In genomic region chr1:180249666-180250440, GRCm38 (mm10) we compare ENCODE assay signal across 8 mouse cellular contexts. TPM values are rescaled to one million over a fixed set of nuclear protein-coding genes. Genes with fewer than 3 reads are reported as not detected.
DNase-seq lines count a peak whose midpoint lies in the region; ATAC-seq and TF ChIP-seq lines count a peak whose summit lies in the region.

No protein-coding gene starts in this region.

- 21% methylated on average over 20 of the region's 20 CpGs for WGBS in bone marrow, adult 2 months
- WGBS in heart, embryonic 16.5 days = 19% methylated on average over 20 of the region's 20 CpGs
- WGBS in liver, embryonic 15.5 days (ENCODE audit: insufficient replicate concordance) = 21% methylated on average over 20 of the region's 20 CpGs
- WGBS in neural tube, embryonic 14.5 days = 18% methylated on average over 20 of the region's 20 CpGs

- in situ Hi-C loops in ES-E14 (cut with MboI; ENCODE audit: low sequenced_read_pairs in 2 of 2, unreplicated experiment in 2 of 2) = no loop called here

- no peak for TF ChIP-seq CTCF in bone marrow, adult 2 months (IDR thresholded peaks at IDR 0.05; ENCODE audit: control insufficient read depth, insufficient read depth, low read length)

- peak overlapping the region; percentile 51 for H3K4me2 ChIP-seq in heart, embryonic 16.5 days (ENCODE audit: low read depth, low read length)
- H3K4me2 ChIP-seq in liver, embryonic 15.5 days = peak overlapping the region; percentile 49
- 0 out of 2 replicates have a peak overlapping the region, but pooled peaks have one; percentile 15 for H3K4me2 ChIP-seq in neural tube, embryonic 14.5 days (ENCODE audit: low read depth, low read length)

- peak overlapping the region in 1 of 2 experiments; percentile 39; a peak in 2 of 4 replicates for H3K4me3 ChIP-seq in ES-E14 (ENCODE audit: insufficient read depth in 1 of 2, low read depth in 1 of 2, low read length in 2 of 2, poor library complexity in 1 of 2, severe bottlenecking in 1 of 2)
- H3K4me3 ChIP-seq in bone marrow, adult 2 months (replicated peaks; ENCODE audit: control insufficient read depth, low read depth, low read length) = peak overlapping the region; percentile 17
- H3K4me3 ChIP-seq in heart, embryonic 16.5 days (ENCODE audit: low read length) = no peak overlapping the region; the same call in 1 of the 2 replicates
- H3K4me3 ChIP-seq in liver, embryonic 15.5 days (replicated peaks) = no peak overlapping the region
- H3K4me3 ChIP-seq in neural tube, embryonic 14.5 days (ENCODE audit: low read depth, low read length) = no peak overlapping the region

- ATAC-seq in heart, embryonic 16.5 days (replicated peaks; ENCODE audit: extremely low read depth, insufficient read depth, low FRiP score) = peak; percentile 68
- ATAC-seq in liver, embryonic 15.5 days (ENCODE audit: insufficient read depth) = peak; percentile 5; the same call in 1 of the 2 replicates
- peak; percentile 85 for ATAC-seq in neural tube, embryonic 14.5 days (ENCODE audit: low read depth)

- no peak for DNase-seq in ES-E14 (ENCODE audit: low read depth, low spot score)
- DNase-seq in fibroblast of lung, adult 2 months (ENCODE audit: low read depth) = peak; percentile 82
- DNase-seq in kidney, postnatal 10 days = peak; percentile 88
- DNase-seq in thymus, postnatal 14 days = no peak

- H3K27ac ChIP-seq in ES-E14 (ENCODE audit: insufficient read depth, low read depth, low read length, poor library complexity, severe bottlenecking) = no peak overlapping the region; the same call in 1 of the 2 replicates
- peak overlapping the region; percentile 60 for H3K27ac ChIP-seq in bone marrow, adult 2 months (ENCODE audit: control insufficient read depth, insufficient read depth, low read depth, low read length, poor library complexity)
- H3K27ac ChIP-seq in heart, embryonic 16.5 days (ENCODE audit: low read length) = peak overlapping the region; percentile 74
- peak overlapping the region; percentile 72; the same call in 1 of the 2 replicates for H3K27ac ChIP-seq in liver, embryonic 15.5 days (replicated peaks)
- no peak overlapping the region for H3K27ac ChIP-seq in neural tube, embryonic 14.5 days (ENCODE audit: low read depth, low read length)

- no peaks in the 10 kb centered on the region for H3K36me3 ChIP-seq in ES-E14 (ENCODE audit: control insufficient read depth, insufficient read depth, low read length, poor library complexity, severe bottlenecking)
- H3K36me3 ChIP-seq in heart, embryonic 16.5 days (ENCODE audit: control insufficient read depth, insufficient read depth) = no peaks in the 10 kb centered on the region
- peaks cover 6% of the 10 kb centered on the region for H3K36me3 ChIP-seq in liver, embryonic 15.5 days (replicated peaks)
- no peaks in the 10 kb centered on the region for H3K36me3 ChIP-seq in neural tube, embryonic 14.5 days (ENCODE audit: control insufficient read depth, insufficient read depth, low read length)

- H3K9ac ChIP-seq in ES-E14 (ENCODE audit: insufficient read depth, low read depth, low read length, poor library complexity, severe bottlenecking) = no peak overlapping the region
- peak overlapping the region; percentile 25; the same call in 1 of the 2 replicates for H3K9ac ChIP-seq in heart, embryonic 16.5 days (ENCODE audit: low read length)
- H3K9ac ChIP-seq in liver, embryonic 15.5 days = no peak overlapping the region
- no peak overlapping the region for H3K9ac ChIP-seq in neural tube, embryonic 14.5 days (replicated peaks; ENCODE audit: low read depth, low read length)

- H3K9me3 ChIP-seq in ES-E14 (ENCODE audit: control insufficient read depth, insufficient read depth, low read depth, low read length) = no peaks in the 10 kb centered on the region
- no peaks in the 10 kb centered on the region for H3K9me3 ChIP-seq in heart, embryonic 16.5 days (replicated peaks; ENCODE audit: control insufficient read depth, low read length)
- H3K9me3 ChIP-seq in liver, embryonic 15.5 days (replicated peaks) = no peaks in the 10 kb centered on the region
- H3K9me3 ChIP-seq in neural tube, embryonic 14.5 days (ENCODE audit: control insufficient read depth, low read length) = no peaks in the 10 kb centered on the region

- peaks cover 7% of the 10 kb centered on the region in 2 experiments; a peak in 3 of 4 replicates for H3K4me1 ChIP-seq in ES-E14 (ENCODE audit: control insufficient read depth in 2 of 2, insufficient read depth in 2 of 2, low read length in 2 of 2, poor library complexity in 1 of 2)
- peaks cover 8% of the 10 kb centered on the region for H3K4me1 ChIP-seq in bone marrow, adult 2 months (ENCODE audit: control insufficient read depth, insufficient read depth, low read length)
- H3K4me1 ChIP-seq in heart, embryonic 16.5 days (ENCODE audit: control insufficient read depth, insufficient read depth, low read length) = peaks cover 33% of the 10 kb centered on the region
- H3K4me1 ChIP-seq in liver, embryonic 15.5 days (replicated peaks) = peaks cover 82% of the 10 kb centered on the region
- H3K4me1 ChIP-seq in neural tube, embryonic 14.5 days (ENCODE audit: control insufficient read depth, insufficient read depth, low read length) = peaks cover 5% of the 10 kb centered on the region; the same call in 1 of the 2 replicates

- TF ChIP-seq POLR2A in bone marrow, adult 2 months (IDR thresholded peaks at IDR 0.05; ENCODE audit: borderline replicate concordance, control insufficient read depth, low read depth, low read length) = no peak

- no peaks in the 10 kb centered on the region for H3K27me3 ChIP-seq in heart, embryonic 16.5 days (ENCODE audit: control insufficient read depth, insufficient read depth, low read length)
- no peaks in the 10 kb centered on the region for H3K27me3 ChIP-seq in liver, embryonic 15.5 days
- no peaks in the 10 kb centered on the region for H3K27me3 ChIP-seq in neural tube, embryonic 14.5 days (ENCODE audit: control insufficient read depth, insufficient read depth, low read length)

TF ChIP-seq in ES-E14, 5 proteins besides CTCF, POLR2A, EP300 and RAD21:
- TF ChIP-seq MAFK (IDR thresholded peaks at IDR 0.05; ENCODE audit: insufficient read depth, low read depth, low read length) (0 out of 2 replicates have a peak, but pooled peaks have one; percentile 48), ZNF384 (IDR thresholded peaks at IDR 0.05; ENCODE audit: low read depth, low read length) (no peak)

RNA-seq across cellular contexts. Expression of gene Psen2, which starts 13.4 kb away (rescaled TPM):
- 13.6 and 24.6 TPM in 2 replicates for total RNA-seq in ES-E14 (2012; rRNA removed)
- polyA plus RNA-seq in bone marrow, adult 2 months (2011; ENCODE audit: insufficient read depth, insufficient read length, low replicate concordance, missing spikeins) = 43.0 and 58.1 TPM in 2 replicates
- polyA plus RNA-seq in heart, embryonic 16.5 days (2015; fragmentation: Nextera tagmentation; extraction: Ambion mirVana) = 16.5 TPM in 2 replicates
- 27.0 and 30.6 TPM in 2 replicates for polyA plus RNA-seq in liver, embryonic 15.5 days (2015; fragmentation: Nextera tagmentation; extraction: Ambion mirVana)
- 14.1 and 16.3 TPM in 2 replicates for polyA plus RNA-seq in neural tube, embryonic 14.5 days (2014; fragmentation: Nextera tagmentation; extraction: Ambion mirVana)

RNA-seq across cellular contexts. Expression of gene Coq8a, which starts 50.5 kb away (rescaled TPM):
- total RNA-seq in ES-E14 (2012; rRNA removed) = 8.3 and 20.5 TPM in 2 replicates
- polyA plus RNA-seq in bone marrow, adult 2 months (2011; ENCODE audit: insufficient read depth, insufficient read length, low replicate concordance, missing spikeins) = 7.7 and 8.2 TPM in 2 replicates
- 70.0 and 89.0 TPM in 2 replicates for polyA plus RNA-seq in heart, embryonic 16.5 days (2015; fragmentation: Nextera tagmentation; extraction: Ambion mirVana)
- 25.3 and 27.0 TPM in 2 replicates for polyA plus RNA-seq in liver, embryonic 15.5 days (2015; fragmentation: Nextera tagmentation; extraction: Ambion mirVana)
- 3.1 and 3.3 TPM in 2 replicates for polyA plus RNA-seq in neural tube, embryonic 14.5 days (2014; fragmentation: Nextera tagmentation; extraction: Ambion mirVana)

Comparison
In these comparisons a context has a peak if more than half of its experiments do, and no peak if none do; other contexts are left out.
1. DNase-seq: peak in fibroblast of lung, adult 2 months (single experiment) and kidney, postnatal 10 days (single experiment); none in ES-E14 (single experiment) and thymus, postnatal 14 days (single experiment).
2. H3K27ac ChIP-seq: peak in bone marrow, adult 2 months (single experiment), heart, embryonic 16.5 days (single experiment) and liver, embryonic 15.5 days (single experiment); none in ES-E14 (single experiment) and neural tube, embryonic 14.5 days (single experiment).
3. ATAC-seq: peak in every context shown above with its lines; median percentile 85 in neural tube, embryonic 14.5 days; 68 in heart, embryonic 16.5 days; 5 in liver, embryonic 15.5 days.
4. Peak in every context shown above with its lines, with median percentiles within 50 percentile points of each other: H3K4me2 ChIP-seq.